Mouse (Mus musculus) activated CD4-positive, CD25-positive, alpha-beta regulatory T cell, adult 4 months (primary cell): ENCODE results near the gene Gprin2. TPM values are rescaled to one million over a fixed set of nuclear protein-coding genes. Genes with fewer than 3 reads are reported as not detected.

Experiments
- ATAC-seq: one replicate; pipeline ENCODE4 v1.8.0; 2017
- polyA plus RNA-seq, 2 experiments: library from polyadenylated mRNA; unstranded; fragments of 100-300 nt; shearing (Covaris generic); gene quantifications; one replicate each; pipeline ENCODE4 v1.2.1; 2017

Gprin2 gene
- polyA plus RNA-seq, 2 experiments from 2014 or later, result not detected

DNA sequence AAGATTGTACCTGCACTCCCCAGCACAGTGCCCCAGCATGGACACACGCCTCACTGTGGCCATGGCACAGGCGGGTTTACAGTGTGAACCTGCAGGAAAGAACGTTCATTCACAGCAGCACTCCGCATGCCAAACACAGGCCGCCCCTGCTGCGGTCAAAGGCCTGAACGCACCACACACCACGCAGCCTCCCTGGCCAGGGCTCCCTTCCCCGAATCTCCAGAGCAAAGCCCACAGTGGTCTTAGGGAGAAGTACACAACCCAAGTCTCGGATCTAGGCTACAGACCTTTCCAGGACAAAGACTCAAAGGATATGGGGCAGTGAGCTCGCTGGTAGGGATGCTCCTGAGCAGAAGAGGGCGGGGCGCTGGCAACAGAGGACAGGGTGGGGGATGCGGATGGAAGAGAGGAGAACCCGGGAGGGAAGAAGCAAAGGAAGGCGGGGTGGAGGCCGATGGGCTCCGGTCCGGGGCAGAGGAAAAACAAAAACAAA, 669 bp downstream of the Gprin2 start:
- no peak for ATAC-seq

DNA sequence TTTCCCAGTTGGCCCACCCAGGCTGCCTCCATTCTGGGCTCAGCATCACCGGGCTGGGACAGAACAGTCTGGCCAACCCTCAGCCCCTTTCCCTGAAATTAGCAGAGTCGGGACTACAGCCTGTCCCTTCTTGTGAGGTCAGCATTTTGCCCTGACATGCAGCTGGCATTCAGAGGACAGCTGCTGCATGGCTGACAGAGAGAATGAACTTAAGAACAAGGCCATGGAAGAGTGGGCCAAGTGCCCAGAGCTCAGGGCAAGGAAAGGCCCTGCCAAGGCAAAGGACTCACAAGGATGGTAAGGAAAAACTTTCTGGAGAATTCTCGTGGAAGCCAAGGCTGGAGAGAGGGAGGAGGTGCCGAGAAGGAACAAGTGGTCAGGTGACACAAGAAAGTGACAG, 4.7 kb downstream of the Gprin2 start:
- no peak for ATAC-seq

GRCm38 (mm10) chr14:34195466-34195865, 6.0 kb downstream of the Gprin2 start:
- no peak for ATAC-seq

DNA sequence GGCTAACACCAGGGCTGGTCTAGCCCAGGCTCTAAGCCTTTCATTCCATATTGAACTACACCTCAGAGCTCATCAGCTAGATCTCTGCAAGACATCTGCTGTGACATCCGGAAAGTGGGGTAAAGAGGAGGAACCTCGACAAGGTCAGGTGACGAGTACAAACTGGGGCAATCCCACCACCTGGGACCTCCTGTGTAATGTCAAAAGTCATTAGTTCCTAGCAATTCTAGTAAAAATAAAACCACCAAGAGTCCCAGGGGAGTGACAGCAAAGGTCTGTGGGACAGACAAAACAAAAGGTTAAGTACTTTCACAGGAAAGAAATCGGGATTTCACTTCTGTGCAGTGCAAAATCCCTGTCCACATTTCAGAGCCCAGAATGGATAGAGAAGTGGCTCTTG, 7.6 kb downstream of the Gprin2 start:
- ATAC-seq, result no peak

GRCm38 (mm10) chr14:34190361-34190760, 11.1 kb downstream of the Gprin2 start:
- no peak for ATAC-seq

DNA sequence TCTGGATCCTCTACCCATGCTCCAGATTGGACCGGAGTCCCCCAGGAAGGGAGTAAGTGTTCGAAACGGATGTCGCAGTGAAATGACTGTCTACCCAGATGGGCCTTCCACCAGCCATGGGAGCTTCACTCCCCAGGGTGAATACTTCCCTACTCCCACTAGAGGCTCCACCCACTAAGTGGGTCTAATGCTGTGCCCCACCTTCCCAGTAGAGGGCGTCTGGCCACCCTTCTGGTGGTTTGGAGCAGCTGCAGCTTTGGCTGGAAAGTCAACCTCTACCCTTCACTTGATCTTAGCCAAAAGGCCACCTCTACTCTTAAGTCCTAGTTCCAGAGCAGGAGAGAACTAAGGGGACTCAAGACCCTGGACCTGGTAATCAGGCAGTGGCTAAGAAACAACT, 12.8 kb downstream of the Gprin2 start:
- no peak for ATAC-seq

DNA sequence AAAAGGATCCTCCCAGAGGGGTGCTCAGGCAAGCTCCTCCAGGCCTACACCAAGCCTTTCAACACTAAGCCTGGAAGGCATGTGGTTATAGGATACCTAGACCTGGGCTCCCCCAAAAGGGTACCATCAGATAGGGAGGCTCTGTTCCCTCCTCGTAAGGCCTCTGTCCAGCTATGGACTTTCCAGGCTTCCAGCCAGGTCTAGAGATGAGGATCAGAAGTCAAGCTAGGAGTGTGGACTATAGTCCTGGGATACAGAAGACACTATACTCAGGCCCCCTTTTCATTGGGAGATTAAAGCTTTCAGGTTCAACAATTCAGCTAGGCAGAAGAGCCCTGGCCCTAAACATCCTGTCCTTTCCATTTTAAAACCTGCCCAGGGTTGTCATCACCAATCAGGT, 18.4 kb downstream of the Gprin2 start:
- no peak for ATAC-seq

GRCm38 (mm10) chr14:34179351-34179750, 22.1 kb downstream of the Gprin2 start:
- ATAC-seq, result no peak

DNA sequence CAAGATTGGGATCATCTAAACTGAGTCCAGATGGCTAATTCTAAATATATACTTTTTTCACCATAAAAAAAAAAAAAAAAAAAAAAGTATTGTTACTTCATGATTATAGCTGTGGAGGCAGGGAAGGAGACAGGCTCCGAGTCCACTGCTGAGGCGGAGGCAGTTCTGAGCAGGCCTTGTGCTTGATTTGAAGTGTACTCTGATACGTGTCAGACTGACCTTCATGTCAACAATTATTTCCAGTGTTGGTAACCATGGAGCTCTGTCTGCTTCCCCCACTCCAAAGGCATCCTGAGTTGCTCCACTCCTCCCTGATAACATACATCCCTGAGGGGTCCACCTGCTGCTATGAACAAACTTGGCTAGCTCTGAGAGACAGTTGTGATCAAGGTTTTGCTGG, 30.3 kb downstream of the Gprin2 start:
- no peak for ATAC-seq

DNA sequence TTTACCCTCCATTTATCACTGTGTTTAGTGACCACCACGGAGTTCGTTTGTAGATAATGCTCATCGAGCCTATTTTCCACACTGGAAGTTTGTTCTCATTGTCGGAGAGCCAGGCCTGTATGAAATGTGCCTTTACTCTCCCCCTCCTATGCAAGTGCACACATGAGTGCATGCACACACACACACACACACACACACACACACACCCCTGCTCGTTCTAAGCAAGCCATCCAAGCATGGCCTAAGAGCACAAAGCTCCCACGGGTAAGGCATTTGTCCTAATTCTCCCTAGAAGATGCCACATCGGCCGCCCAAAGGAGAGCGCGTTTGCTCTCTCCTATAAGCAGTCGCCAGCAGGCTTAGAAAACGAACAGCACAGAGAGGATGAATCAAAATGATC, 45.7 kb downstream of the Gprin2 start:
- no peak for ATAC-seq

DNA sequence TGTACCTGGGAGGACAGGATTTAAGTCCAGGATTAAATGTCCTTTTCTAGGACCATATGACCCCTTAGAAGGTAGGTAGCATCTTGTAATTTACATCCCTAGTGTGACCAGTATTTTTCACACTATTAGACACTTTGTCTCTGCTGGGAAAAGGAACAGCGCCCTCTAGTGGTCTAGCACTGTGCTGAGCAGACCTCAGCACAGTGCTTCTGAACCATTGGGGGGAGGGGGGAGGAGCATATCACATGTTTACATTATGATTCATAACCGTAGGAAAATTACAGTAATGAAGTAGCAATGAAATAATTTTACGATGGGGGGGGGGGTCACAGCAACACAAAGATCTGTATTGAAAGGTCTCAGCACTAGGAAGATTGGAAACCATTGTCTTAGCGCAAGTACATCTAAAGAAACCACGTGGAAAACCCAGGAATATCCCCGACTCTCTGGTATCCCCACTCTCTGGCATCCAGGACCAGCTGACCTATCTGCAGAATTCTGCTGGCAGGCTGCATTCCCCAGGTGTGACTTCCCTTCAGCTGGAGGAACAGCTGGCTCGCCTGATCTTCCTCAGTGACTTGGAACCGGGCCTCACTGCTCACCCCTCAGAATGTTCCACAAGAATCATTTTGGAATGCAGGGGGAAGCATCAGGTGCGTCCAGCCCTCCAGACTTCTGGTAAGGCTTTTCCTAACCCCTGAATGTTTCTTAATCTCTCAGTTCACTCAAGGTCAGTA, 46.7 kb downstream of the Gprin2 start:
- ATAC-seq, result no peak

- ATAC-seq, result no peak
Measured at GRCm38 (mm10) chr14:34152342-34152741, 49.1 kb downstream of the Gprin2 start, which contains the start of gene Npy4r. Npy4r (minus strand) TSS chr14:34152489.

GRCm38 (mm10) chr14:34142915-34143314, 58.5 kb downstream of the Gprin2 start:
- ATAC-seq, result no peak

- ATAC-seq, result no peak
Measured at GRCm38 (mm10) chr14:34142316-34142715, 59.1 kb downstream of the Gprin2 start.

DNA sequence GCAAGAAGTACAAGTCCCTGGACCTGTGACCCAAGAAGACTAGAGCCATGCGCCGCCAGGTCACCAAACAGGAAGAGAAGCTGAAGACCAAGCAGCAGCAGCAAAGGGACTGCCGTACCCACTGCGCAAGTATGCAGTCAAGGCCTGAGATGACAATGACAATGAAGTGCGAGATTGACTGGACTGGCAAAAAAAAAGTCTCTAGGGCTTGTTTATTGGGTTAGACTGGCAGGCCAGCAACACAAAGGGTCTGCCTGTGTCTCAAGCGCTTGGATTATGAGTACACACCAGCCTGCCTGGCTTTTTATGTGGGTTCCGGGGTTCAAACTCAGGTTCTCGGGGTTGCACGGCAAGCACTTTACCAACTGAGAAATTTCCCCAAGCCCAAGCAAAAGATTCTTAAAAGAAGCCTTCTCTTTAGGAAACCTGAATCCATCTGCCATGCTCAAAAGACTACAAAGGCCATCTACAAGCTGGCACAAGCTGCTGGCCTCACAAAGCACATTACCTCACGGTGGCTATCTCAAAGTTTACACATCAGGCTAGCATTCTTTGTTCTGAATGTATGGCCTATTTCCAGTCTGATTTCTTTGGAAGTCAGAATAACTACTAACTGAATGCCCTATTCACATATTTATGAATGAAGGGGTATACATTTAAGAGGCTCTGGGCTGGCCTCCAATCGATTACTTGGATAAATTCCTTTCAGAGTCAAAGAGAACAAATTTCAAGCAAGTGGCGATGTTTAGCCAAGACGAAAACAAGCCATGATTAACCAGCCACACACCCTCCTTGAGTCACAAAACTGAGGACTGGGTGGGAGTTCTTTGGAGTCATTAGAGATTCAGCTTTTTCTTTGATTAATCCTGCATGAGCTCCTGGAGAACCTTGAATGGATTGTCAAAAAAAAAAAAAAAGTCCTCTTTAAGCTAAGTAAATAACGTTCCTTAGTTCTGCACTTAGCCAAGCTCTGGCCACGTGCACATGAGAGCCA, 61.5 kb downstream of the Gprin2 start:
- ATAC-seq, result no peak

Other genes with a start within 250 kb of the Gprin2 start
- gene Rbp3, start 247.7 kb downstream of the Gprin2 start, polyA plus RNA-seq, result not detected
- not detected for gene Zfp488, start 222.9 kb downstream of the Gprin2 start, polyA plus RNA-seq
- not detected for gene Gm30083, start 186.5 kb downstream of the Gprin2 start, polyA plus RNA-seq
- not detected for gene Gm5460, start 184.9 kb downstream of the Gprin2 start, polyA plus RNA-seq
- not detected for gene Antxrl, start 148.9 kb downstream of the Gprin2 start, polyA plus RNA-seq
- gene Anxa8, start 115.7 kb downstream of the Gprin2 start, polyA plus RNA-seq, result not detected
- not detected for gene A630023A22Rik, start 98.9 kb downstream of the Gprin2 start, polyA plus RNA-seq
- not detected for gene Npy4r, start 49.2 kb downstream of the Gprin2 start, polyA plus RNA-seq
- gene Syt15, start 17.9 kb upstream of the Gprin2 start, polyA plus RNA-seq, result under 1 TPM in 1 of 2 experiments, not detected in 1; 0.19 TPM
- 1 to 10 TPM; 8.3 to 9.2 TPM for gene Shld2, start 108.8 kb upstream of the Gprin2 start, polyA plus RNA-seq
- 10 to 100 TPM; 37.3 to 50.1 TPM for gene Glud1, start 109.1 kb upstream of the Gprin2 start, polyA plus RNA-seq
- not detected for gene Fam25c, start 153.8 kb upstream of the Gprin2 start, polyA plus RNA-seq
- not detected for gene Sncg, start 173.1 kb upstream of the Gprin2 start, polyA plus RNA-seq
- not detected for gene Mmrn2, start 173.8 kb upstream of the Gprin2 start, polyA plus RNA-seq